Mouse (Mus musculus): ENCODE results near the gene Zfp963.

The Zfp963 gene

DNA sequence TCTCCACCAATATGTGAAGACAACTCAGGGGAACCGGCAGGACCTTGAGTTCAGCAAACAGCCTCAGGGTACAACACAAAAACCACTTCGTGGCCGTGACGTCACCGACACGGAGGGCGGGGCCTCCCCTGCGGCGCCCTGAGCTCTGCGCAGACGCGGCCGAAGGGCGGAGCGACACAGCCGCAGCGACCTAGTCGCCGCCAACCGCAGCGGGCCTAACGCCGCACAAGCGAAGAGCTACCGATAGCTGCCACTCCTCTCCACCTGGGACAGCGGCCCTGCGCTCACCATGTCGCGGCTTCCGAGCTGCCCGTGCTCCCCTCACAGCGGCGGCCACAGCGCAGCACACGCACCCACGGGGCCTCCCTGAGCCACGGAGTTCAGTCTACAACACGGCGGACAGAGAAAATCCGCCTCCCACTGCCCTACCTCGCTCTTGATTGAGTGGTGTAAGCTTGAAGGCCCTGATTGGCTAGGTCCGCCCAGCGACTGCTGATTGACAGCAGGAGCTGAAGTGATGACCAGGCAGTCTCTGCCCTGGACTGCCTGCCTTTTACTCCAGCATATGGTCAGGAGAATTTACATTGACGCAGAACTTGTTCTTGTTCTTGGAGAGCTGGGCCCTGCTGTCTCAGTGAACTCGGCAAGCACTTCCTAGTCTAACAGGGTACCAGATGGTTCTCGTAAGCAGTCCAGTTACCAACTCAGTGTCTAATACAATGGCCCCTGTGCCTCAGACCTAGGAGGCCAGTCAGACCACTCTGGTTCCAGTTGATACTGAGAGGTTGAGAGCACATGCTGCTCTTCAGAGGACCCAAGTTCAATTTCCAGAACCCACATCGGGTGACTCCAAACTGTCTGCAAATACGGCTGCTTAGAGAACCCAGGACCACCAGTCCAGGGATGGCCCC is at the start of gene Zfp963:
Gene Zfp963 (minus strand): TSS at position 427 of the 911 bp plus-strand sequence.
- ChIA-PET CTCF (interaction anchor here in 3 of 4 experiments (0.5 to 1.4 kb wide), 12 partner anchors 8 to 421 kb away, joined by 3 to 11 read pairs (median 4); partner anchors contain the start of genes Zfp868 (in 2 of the 3) and Zfp964 (in 1 of the 3)), POLR2A (interaction anchor here (0.6 to 5.3 kb wide), 95 partner anchors 9 to 790 kb away, joined by 3 to 80 read pairs (median 5); partner anchors contain the start of genes Gm20422 (in 4 of the 4), Atp13a1 (in 3 of the 4), Zfp868 (in 3 of the 4) and Zfp964 (in 3 of the 4))

DNA sequence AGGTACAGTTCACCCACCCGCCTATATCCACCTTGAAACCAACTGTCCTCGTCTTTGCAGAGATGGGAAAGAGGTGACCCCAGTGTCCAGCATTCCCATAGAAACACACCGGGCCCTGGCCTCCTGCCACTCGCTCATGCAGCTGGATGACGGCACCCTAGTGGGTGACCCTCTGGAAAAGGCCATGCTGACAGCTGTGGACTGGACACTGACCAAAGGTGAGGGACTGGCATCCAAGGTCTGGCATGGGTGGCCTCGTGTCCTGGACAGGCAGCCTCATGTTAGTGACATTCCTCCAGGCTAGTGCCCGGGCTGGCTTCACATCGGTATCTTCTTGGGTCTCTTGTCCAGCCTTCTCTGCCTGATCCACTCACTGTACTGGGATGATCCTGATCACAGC is 49.5 kb upstream of the Zfp963 start:
- POLR2A ChIA-PET: interaction anchor here in 2 of 4 experiments (1.4 to 1.5 kb wide), 2 partner anchors 9 to 49 kb away, joined by 3 read pairs; partner anchors contain the start of gene Zfp963 (in 1 of the 2)
- CTCF ChIA-PET: interaction anchor here in 1 of 4 experiments (0.6 kb wide), 1 partner anchor 16 kb away, joined by 3 read pairs; no protein-coding TSS in a partner anchor

DNA sequence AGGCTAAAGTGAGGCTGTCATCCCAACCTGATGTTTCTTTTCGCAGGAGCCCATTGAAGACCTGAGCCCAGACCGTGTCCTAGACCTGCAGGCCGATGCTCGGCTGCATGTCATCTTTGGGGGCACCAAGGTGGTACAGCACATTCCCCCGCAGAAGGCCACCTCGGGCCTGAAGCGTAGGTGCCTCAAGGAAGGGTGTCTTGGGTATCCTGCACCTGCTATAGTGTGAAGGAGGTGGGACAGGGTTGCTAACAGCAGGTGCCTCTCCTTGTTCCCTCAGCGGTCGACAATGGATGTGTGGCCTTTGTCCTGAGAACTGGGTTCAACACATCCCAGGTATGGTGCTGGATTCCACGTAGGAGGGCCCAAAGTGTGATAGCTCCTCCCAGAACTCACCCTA is 47.9 kb upstream of the Zfp963 start:
- CTCF ChIA-PET: no interaction called here
- POLR2A ChIA-PET: interaction anchor here in 2 of 4 experiments (1.2 to 1.3 kb wide), 2 partner anchors 11 to 172 kb away, joined by 3 read pairs; partner anchors contain the start of genes Gmip (in 1 of the 2) and Zfp868 (in 1 of the 2)

DNA sequence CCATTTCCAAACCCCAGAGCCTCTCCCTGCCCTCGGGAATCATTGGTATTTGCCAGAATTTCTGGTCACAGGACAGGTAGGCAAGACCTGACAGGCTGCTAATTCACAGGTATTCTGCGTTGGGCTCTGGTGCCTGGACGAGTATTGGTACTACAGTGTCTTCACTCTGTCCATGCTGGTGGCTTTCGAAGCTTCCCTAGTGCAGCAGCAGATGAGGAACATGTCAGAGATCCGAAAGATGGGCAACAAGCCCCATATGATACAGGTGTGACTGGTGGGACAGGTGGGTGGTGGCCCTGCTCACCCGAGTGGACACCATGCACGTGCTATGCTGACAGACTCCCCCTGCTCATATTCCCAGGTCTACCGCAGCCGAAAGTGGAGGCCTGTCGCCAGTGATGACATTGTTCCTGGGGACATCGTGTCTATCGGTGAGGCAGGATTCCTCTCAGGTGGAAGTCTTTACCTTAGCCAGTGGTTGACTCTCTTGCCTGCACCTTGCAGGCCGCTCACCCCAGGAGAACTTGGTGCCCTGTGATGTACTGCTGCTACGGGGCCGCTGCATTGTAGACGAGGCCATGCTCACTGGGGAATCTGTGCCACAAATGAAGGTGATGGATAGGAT is 47.1 kb upstream of the Zfp963 start:
- POLR2A ChIA-PET: interaction anchor here in 3 of 4 experiments (0.8 to 1.3 kb wide), 4 partner anchors 22 to 179 kb away, joined by 3 read pairs; partner anchors contain the start of genes Zfp963 (in 2 of the 3) and Gm20422 (in 1 of the 3)

DNA sequence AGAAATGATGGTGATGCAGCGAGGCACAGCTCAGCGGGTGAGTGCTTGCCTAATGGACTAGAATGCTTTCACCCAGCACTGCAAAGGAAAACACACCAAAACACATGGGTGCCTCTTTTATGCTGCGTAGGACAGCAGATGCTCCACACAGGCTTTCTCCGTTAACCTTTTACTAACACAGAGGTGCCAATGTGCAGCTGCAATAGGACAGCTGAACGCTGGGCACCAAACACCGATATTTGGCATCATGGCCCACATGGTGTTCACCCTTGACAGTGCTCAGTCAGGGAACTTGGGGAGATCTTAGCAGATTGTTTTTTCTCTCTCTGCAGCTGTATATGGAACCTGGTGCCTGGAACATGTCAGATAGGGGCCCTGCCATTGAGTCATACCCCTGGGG is 45.1 kb upstream of the Zfp963 start:
- CTCF ChIA-PET: no interaction called here

More for the DNA sequence above, 47.1 kb upstream of the Zfp963 start:
- CTCF ChIA-PET: no interaction called here

DNA sequence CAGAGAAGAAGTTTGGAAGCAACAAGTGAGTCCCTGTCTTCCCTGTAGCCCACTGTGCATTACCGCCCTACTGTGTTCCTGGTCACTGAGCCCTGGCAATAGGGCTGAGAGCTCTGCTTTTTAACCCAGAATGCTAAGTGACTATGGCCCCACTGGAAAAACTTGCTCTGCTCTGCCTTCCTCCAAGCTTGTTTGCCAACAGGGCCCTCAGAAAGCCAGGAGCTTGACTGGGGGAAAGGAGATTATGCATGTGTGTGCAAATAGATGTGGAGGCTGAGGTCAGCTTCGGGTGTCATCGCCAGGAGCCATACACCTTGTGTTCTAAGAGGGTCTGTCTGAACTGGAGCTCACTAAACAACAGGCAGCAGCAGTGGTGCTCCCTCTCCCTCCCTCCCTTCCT is 44.3 kb upstream of the Zfp963 start:
- POLR2A ChIA-PET: interaction anchor here in 3 of 4 experiments (0.6 to 6.0 kb wide), 12 partner anchors 15 to 897 kb away, joined by 3 to 30 read pairs (median 5); partner anchors contain the start of genes Gm20422 (in 2 of the 3), Gmip (in 1 of the 3), Lpar2 (in 1 of the 3) and Zfp868 (in 1 of the 3)
- CTCF ChIA-PET: no interaction called here

More for the DNA sequence above, 45.1 kb upstream of the Zfp963 start:
- POLR2A ChIA-PET: interaction anchor here in 3 of 4 experiments (0.6 to 6.0 kb wide), 9 partner anchors 18 to 897 kb away, joined by 3 to 30 read pairs (median 4); partner anchors contain the start of genes Gm20422 (in 2 of the 3), Lpar2 (in 1 of the 3) and Zfp868 (in 1 of the 3)

DNA sequence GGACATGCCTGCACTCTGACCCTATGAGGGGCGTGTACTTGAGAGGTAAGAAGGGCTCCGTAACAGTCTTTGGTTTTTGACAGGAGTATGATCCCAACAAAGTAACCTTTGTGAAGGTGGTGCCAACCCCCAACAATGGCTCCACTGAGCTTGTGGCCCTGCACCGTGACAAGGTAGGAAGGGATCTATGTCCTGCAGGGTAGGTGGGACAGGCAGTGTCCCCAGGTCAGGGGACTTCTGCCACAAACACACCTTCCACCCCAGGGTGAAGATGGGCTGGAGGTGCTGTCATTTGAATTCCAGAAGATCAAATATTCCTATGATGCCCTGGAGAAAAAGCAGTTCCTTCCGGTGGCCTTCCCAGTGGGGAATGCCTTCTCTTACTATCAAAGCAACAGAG is 43.9 kb upstream of the Zfp963 start:
- ChIA-PET CTCF (interaction anchor here in 1 of 4 experiments (1.1 to 1.2 kb wide), 2 partner anchors 16 to 67 kb away, joined by 3 read pairs; no protein-coding TSS in a partner anchor), POLR2A (interaction anchor here in 2 of 4 experiments (0.8 to 6.0 kb wide), 16 partner anchors 9 to 486 kb away, joined by 3 to 30 read pairs (median 4); partner anchors contain the start of genes Gm20422 (in 2 of the 2), Gmip (in 2 of the 2), Zfp868 (in 1 of the 2) and Zfp963 (in 1 of the 2))

DNA sequence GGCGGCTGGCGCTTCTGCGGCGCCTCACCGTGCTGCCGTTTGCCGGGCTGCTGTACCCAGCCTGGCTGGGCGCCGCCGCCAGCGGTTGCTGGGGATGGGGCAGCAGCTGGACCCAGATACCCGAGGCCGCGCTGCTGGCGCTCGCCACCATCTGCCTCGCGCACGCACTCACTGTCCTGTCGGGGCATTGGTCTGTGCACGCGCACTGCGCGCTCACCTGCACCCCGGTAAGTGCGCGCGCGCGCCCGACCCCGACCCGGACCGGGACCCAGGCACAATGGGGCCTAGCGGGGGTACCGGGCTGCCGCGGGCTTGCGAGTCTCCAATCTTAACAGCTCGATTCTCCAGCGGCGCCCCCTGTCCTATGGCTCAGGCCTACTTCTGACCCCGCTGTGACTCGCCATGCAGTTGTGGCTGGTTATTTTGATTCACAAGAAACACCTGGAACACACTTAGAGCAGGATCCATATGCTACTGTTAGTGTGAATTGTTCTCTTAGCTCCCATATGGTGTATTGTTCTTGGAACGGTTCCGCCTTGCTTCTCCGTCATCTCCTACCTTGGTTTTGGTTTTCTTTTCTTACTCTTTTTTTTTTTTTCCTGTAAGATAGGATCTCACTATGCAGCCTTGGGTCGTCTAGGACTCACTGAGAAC is 41.8 kb upstream of the Zfp963 start:
- CTCF ChIA-PET: interaction anchor here in 2 of 4 experiments (0.7 to 0.8 kb wide), 2 partner anchors 17 to 166 kb away, joined by 3 read pairs; partner anchors contain the start of genes Gm20422 (in 1 of the 2) and Zfp868 (in 1 of the 2)
- POLR2A ChIA-PET: interaction anchor here (0.6 to 6.0 kb wide), 46 partner anchors 10 to 845 kb away, joined by 3 to 30 read pairs (median 6); partner anchors contain the start of genes Gm20422 (in 3 of the 4), Gmip (in 3 of the 4), Zfp868 (in 3 of the 4) and Zfp963 (in 3 of the 4)

DNA sequence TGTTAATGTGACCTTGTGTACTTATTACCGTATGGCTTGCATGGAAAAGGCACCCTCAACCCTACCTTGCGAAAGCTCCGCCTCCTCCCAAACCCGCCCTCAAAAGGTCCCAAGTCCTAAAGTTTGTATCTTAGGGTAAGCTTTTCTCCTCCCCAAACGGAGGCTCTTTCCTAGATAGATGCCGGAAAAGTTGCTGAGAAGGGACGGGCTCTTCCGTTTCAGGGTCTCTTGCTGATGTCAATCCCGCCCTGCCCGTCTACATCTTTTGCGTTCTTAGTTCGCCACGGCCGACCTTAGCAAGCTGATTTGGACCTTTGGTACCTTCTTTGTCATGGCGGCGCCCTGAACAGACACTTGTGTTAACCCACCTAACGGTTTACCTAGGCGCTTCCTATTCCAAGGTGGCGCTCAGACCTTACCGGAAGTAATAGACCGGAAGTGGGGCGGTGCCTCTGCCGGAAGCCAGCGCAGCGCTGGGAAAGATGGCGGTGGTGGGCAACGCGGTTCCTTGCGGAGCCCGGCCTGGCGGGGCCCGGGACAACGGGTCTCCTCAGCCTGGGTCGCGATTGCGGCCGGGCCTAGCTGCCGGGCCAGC is 41.1 kb upstream of the Zfp963 start, which contains the start of the genes Atp13a1 and Zfp866:
Gene Atp13a1 (plus strand): TSS at position 391 of the 595 bp plus-strand sequence.
Gene Zfp866 (minus strand): TSS at position 406 of the 595 bp plus-strand sequence.
- POLR2A ChIA-PET: interaction anchor here (0.6 to 6.0 kb wide), 43 partner anchors 9 to 652 kb away, joined by 3 to 30 read pairs (median 5); partner anchors contain the start of genes Gm20422 (in 3 of the 4), Zfp868 (in 3 of the 4), Zfp963 (in 3 of the 4) and Gmip (in 2 of the 4)
- CTCF ChIA-PET: no interaction called here

DNA sequence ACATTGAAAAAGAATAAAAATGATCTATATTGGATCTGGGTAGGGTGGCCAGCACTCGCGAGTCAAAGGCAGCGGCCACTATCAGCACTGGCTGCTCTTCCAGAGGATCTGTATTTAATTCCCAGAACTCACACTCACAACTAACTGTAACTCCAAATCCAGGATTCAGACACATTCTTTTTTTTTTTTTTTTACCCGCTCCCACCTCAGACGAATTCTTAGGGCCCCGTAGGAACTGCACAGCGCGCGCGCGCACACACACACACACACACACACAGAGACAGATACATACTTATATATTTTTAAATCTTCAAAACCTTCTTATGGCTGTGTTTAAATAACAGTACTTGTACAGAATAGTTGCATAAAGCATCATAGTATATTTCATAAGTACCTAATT is 40.6 kb upstream of the Zfp963 start:
- POLR2A ChIA-PET: interaction anchor here (0.6 to 6.0 kb wide), 34 partner anchors 9 to 652 kb away, joined by 3 to 30 read pairs (median 6); partner anchors contain the start of genes Gm20422 (in 3 of the 4), Zfp868 (in 3 of the 4), Zfp963 (in 3 of the 4) and Lpar2 (in 2 of the 4)
- CTCF ChIA-PET: no interaction called here

DNA sequence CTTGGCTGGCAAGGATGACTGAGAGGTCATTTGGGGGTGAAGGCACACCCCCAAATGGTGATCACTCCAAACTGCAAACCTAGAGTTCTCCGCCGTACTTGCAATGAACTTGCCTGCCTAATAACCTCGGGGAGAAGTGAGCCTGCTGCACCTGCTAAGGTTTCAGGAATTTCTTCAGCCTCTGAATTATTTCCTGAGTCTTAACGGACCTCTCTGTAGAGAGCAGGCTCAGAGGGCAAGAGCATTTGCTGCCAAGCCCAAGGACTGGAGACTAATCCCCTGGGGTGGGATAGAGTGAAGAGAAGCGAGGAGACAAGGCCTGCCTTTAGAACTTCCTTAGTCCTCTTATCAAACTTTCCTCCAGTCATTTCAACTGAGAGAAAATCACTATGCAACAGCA is 40.0 kb upstream of the Zfp963 start:
- ChIA-PET CTCF (no interaction called here), POLR2A (interaction anchor here (0.9 to 2.8 kb wide), 8 partner anchors 8 to 651 kb away, joined by 3 to 22 read pairs (median 7); partner anchors contain the start of genes Gm20422 (in 2 of the 4), Gmip (in 1 of the 4), Zfp868 (in 1 of the 4) and Zfp963 (in 1 of the 4))

DNA sequence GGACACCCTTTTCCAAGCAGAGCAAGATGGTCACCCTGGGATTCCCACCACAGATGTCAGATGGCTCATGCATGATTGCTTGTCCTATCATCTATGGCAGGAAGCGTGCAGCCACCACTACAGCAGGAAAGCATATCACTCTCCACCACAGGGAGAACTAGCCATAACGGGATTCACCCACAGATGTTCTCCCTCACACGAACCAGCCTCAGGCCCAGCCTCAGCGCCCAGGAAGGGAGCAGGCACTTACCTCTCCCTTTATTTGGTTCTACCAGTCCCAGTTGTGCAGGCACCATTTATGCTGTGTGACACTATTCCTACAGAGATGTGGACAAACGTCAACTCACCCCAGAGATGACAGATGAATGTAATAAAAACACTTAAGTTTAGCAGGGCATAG is 39.3 kb upstream of the Zfp963 start:
- POLR2A ChIA-PET: interaction anchor here in 2 of 4 experiments (0.9 to 2.4 kb wide), 3 partner anchors 12 to 20 kb away, joined by 3 to 9 read pairs (median 3); partner anchors contain the start of genes Gm20422 (in 1 of the 2) and Gmip (in 1 of the 2)
- CTCF ChIA-PET: no interaction called here

DNA sequence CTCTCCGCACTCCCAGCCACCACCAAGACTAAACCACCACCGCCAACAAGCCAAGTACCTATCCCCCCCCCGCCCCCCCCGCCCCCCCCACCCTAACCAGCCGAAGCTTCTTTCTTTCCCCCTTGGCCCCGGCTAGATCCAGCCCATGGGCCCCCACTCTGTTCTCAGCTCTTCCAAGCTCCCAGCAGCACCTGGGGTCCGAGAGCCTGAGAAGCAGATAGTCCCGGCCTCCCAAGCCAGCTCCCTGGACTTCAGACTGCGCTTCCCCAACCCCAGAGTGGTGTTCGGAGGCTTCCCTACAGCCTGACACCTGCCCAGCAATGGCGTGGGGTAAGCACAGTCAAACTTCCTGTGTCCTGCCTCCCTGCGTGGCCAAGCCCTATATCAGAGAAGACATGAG is 27.3 kb upstream of the Zfp963 start:
- ChIA-PET POLR2A (interaction anchor here in 3 of 4 experiments (0.5 to 3.8 kb wide), 36 partner anchors 10 to 1931 kb away, joined by 3 to 23 read pairs (median 4); partner anchors contain the start of genes Zfp868 (in 3 of the 3), Zfp963 (in 3 of the 3), Atp13a1 (in 2 of the 3) and Zfp866 (in 2 of the 3)), CTCF (interaction anchor here in 2 of 4 experiments (0.6 to 1.2 kb wide), 3 partner anchors 16 to 1459 kb away, joined by 3 to 4 read pairs (median 4); no protein-coding TSS in a partner anchor)

DNA sequence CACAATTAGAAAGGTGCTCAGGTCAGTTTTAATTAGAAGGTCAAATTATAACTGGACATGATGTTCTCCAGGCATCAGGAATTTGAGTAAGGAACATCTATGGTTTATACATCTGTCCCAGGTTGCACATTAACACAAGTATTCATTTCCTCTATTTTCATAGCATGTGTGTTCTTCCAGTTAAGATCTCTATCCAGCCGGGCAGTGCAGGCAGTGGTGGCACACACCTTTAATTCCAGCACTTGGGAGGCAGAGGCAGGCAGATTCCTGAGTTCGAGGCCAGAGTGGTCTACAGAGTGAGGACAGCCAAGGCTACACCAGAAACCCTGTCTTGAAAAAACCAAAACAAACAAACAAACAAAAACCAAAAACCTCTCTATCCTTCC is 25.4 kb upstream of the Zfp963 start:
- POLR2A ChIA-PET: interaction anchor here (0.6 to 6.7 kb wide), 52 partner anchors 9 to 437 kb away, joined by 3 to 65 read pairs (median 4); partner anchors contain the start of genes Zfp963 (in 4 of the 4), Atp13a1 (in 3 of the 4), Lpar2 (in 3 of the 4) and Zfp866 (in 3 of the 4)
- CTCF ChIA-PET: interaction anchor here in 1 of 4 experiments (1.0 kb wide), 1 partner anchor 150 kb away, joined by 4 read pairs; the partner anchor contains the start of gene Zfp868

DNA sequence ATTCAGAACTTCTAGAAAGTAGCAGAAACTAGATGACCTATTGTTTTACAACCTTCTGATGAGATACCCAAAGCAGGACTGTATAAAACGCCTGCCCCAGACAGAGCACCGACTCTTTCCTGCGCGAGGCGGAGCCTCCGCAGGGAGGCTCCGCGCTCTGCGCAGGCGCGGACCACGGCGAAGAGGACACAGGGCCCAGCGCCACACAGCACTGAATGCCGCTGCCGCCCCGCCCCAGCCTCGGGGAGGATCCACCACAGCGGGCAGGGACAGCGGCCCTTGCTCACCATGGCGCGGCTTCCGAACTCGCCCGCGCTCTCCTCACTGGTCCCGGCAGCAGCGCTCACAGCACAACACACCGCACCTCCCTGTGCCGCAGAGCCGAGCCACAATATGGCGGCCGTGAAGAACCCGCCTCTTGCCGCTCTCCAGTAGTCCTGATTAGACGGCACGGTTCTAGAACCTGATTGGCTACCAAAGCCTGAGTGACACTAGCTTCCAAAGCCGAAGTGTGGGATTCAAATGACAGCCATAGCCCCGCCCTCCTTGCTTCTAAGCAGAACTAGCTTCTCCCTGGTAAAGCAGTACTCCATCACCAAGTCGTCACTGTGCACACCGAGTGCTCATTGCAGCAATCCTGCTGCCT is 24.9 kb upstream of the Zfp963 start, which contains the start of gene Gm20422:
Gene Gm20422 (minus strand): TSS at position 384 of the 646 bp plus-strand sequence.
- CTCF ChIA-PET: interaction anchor here in 2 of 4 experiments (0.6 to 1.0 kb wide), 3 partner anchors 17 to 392 kb away, joined by 3 to 4 read pairs (median 3); partner anchors contain the start of gene Zfp868 (in 1 of the 2)
- POLR2A ChIA-PET: interaction anchor here (0.6 to 6.7 kb wide), 56 partner anchors 8 to 1928 kb away, joined by 3 to 65 read pairs (median 4); partner anchors contain the start of genes Zfp963 (in 4 of the 4), Atp13a1 (in 3 of the 4), Gmip (in 3 of the 4) and Lpar2 (in 3 of the 4)
